Mouse (Mus musculus): Measurements from ENCODE around the gene Tapbpl. TPM values are rescaled to one million over a fixed set of nuclear protein-coding genes. Genes with fewer than 3 reads are reported as not detected.
A peak's percentile ranks its signal among the peaks of the same experiment; 100 is the strongest.

Tapbpl gene
- polyA plus RNA-seq, 1 experiment from 2014 or later, result 2.1 TPM

DNA sequence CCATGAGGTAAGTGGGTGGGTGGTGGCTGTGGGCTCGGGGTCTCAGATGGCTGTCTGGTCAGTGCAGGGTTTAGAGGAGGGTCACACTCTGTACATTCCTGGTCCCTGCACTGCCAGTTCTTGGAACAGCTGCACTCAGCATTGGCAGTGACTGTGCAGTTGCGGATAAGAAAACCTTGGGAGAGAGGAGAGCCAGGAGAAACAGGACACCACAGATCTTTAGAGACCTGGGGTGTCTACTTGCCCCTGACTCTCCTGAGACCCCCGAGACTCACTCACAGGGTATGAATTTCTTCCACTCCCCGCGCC is 2.8 kb upstream of the Tapbpl start:
- H3K4me3 ChIP-seq, result no peak overlapping the region
- 0 out of 2 replicates have a peak overlapping the region, but pooled peaks have one; percentile 30 for H3K27ac ChIP-seq
- no peaks in the 10 kb centered on the region for H3K27me3 ChIP-seq (ENCODE audit: poor library complexity, severe bottlenecking)
- WGBS, result 74% methylated on average over 5 of the region's 5 CpGs
- H3K9me3 ChIP-seq, result no peaks in the 10 kb centered on the region
- H3K4me1 ChIP-seq, result peaks cover 47% of the 10 kb centered on the region
- H3K36me3 ChIP-seq (replicated peaks), result no peaks in the 10 kb centered on the region
- no peak for DNase-seq (ENCODE audit: extremely low spot score, low spot score)

DNA sequence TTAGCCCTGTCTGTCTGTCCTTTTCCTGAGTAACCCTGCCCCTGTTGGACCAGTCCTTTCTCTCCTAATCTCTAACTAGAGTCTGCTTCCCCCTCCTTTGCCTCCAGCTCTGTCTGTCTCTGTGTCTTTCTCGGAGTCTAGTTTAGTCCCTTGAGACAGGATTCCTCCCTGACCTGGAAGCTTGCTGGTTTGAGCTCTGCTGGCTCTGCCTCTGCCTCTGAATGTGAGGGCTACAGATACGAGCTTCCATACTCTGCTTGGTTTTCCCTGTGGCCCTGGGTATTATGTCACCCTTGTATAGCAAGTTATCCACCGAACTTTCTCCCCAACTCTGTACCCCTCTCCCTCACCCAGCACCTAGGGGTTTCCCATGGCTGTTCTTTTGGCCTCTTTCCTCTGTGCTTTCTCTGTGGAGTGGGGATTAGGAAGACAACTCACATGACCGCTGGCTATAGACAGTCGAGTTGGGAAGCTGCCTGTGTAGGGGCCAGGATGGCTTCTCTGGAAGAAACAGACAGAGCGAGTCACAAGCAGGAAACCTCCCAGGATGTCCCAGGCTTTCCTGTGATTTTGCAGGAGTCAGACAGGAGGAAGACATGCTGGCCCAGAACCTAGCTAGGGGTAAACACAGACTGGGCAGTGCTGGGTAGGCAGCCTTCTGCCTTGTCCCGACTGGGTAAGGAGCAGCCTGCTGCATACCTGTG is 2.3 kb upstream of the Tapbpl start:
- Histone ChIP-seq H3K36me3 (replicated peaks) (no peaks in the 10 kb centered on the region), H3K4me3 (no peak overlapping the region), H3K4me1 (peaks cover 47% of the 10 kb centered on the region), H3K9me3 (no peaks in the 10 kb centered on the region), H3K27me3 (ENCODE audit: poor library complexity, severe bottlenecking) (no peaks in the 10 kb centered on the region), H3K27ac (0 out of 2 replicates have a peak overlapping the region, but pooled peaks have one; percentile 30)
- no peak for DNase-seq (ENCODE audit: extremely low spot score, low spot score)
- 63% methylated on average over 7 of the region's 7 CpGs for WGBS

GRCm38 (mm10) chr6:125232516-125232915 is 856 bp upstream of the Tapbpl start:
- Histone ChIP-seq H3K27ac (no peak overlapping the region), H3K9me3 (no peaks in the 10 kb centered on the region), H3K4me1 (peaks cover 47% of the 10 kb centered on the region), H3K27me3 (ENCODE audit: poor library complexity, severe bottlenecking) (no peaks in the 10 kb centered on the region), H3K36me3 (replicated peaks) (no peaks in the 10 kb centered on the region), H3K4me3 (no peak overlapping the region)
- no peak for DNase-seq (ENCODE audit: extremely low spot score, low spot score)
- WGBS, result 81% methylated on average over 6 of the region's 6 CpGs

- Histone ChIP-seq H3K4me3 (peak overlapping the region; percentile 50), H3K27ac (peak overlapping the region; percentile 83), H3K9me3 (no peaks in the 10 kb centered on the region), H3K36me3 (replicated peaks) (no peaks in the 10 kb centered on the region), H3K27me3 (ENCODE audit: poor library complexity, severe bottlenecking) (no peaks in the 10 kb centered on the region), H3K4me1 (peaks cover 47% of the 10 kb centered on the region)
- WGBS, result 62% methylated on average over 4 of the region's 4 CpGs
- DNase-seq (ENCODE audit: extremely low spot score, low spot score), result no peak
Measured at GRCm38 (mm10) chr6:125232045-125232437, 381 bp upstream of the Tapbpl start.

DNA sequence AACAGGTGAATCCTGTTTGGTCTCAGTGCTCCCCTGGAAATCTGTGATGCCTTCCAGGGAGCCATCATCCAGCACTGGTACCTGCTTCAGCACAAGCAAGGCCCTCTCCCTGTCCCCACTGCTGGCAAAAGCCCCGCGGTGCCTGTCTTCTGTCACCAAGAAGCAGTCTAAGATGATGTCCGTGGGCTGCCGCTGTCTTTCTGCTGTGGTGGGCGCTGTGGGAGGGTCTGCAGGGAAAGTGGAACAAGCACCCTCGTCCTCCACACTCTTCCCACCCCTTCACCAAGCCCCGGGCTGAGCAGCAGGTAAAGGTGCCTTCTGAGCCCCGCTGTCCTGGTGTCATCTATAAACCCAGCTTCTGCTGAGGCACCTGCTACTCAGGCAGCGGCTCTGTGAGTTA is 1.1 kb downstream of the Tapbpl start:
- Histone ChIP-seq H3K27ac (0 out of 2 replicates have a peak overlapping the region, but pooled peaks have one; percentile 1), H3K4me3 (no peak overlapping the region), H3K36me3 (replicated peaks) (no peaks in the 10 kb centered on the region), H3K4me1 (peaks cover 36% of the 10 kb centered on the region), H3K9me3 (no peaks in the 10 kb centered on the region), H3K27me3 (ENCODE audit: poor library complexity, severe bottlenecking) (no peaks in the 10 kb centered on the region)
- no peak for DNase-seq (ENCODE audit: extremely low spot score, low spot score)
- 65% methylated on average over 9 of the region's 9 CpGs for WGBS

GRCm38 (mm10) chr6:125225518-125226115 is 6.0 kb downstream of the Tapbpl start:
- Histone ChIP-seq H3K36me3 (replicated peaks) (no peaks in the 10 kb centered on the region), H3K9me3 (no peaks in the 10 kb centered on the region), H3K27ac (no peak overlapping the region), H3K4me1 (peaks cover 8% of the 10 kb centered on the region), H3K27me3 (ENCODE audit: poor library complexity, severe bottlenecking) (no peaks in the 10 kb centered on the region), H3K4me3 (no peak overlapping the region)
- 80% methylated on average over 5 of the region's 5 CpGs for WGBS
- DNase-seq (ENCODE audit: extremely low spot score, low spot score), result no peak

- Histone ChIP-seq H3K36me3 (replicated peaks) (peaks cover 9% of the 10 kb centered on the region), H3K4me3 (no peak overlapping the region), H3K4me1 (no peaks in the 10 kb centered on the region), H3K27ac (no peak overlapping the region), H3K27me3 (ENCODE audit: poor library complexity, severe bottlenecking) (no peaks in the 10 kb centered on the region), H3K9me3 (no peaks in the 10 kb centered on the region)
- no peak for DNase-seq (ENCODE audit: extremely low spot score, low spot score)
- 86% methylated on average over 3 of the region's 3 CpGs for WGBS
Measured at GRCm38 (mm10) chr6:125222577-125222976, 9.1 kb downstream of the Tapbpl start.

DNA sequence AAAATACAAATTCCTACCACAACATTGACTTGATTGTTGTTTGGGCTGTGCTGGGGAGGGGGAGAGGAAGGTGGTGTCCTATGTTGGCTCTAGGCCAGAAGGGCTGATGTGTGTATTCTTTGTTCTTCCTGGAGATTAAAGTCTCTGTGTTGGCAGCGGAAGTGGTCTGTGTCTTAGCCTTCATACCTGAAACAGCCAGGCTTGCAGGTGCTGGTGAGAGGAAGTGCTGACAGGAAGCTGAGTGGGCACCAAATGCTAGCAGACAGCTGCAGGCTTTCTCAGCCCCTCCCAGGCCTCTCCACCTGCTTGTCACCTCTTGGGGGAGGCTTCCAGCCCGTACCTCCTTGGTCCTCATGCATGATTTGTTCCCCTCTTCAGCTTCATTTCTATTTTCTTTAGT is 9.5 kb downstream of the Tapbpl start:
- Histone ChIP-seq H3K27me3 (ENCODE audit: poor library complexity, severe bottlenecking) (peaks cover under 1% of the 10 kb centered on the region; the same call in 1 of the 2 replicates), H3K36me3 (replicated peaks) (peaks cover 9% of the 10 kb centered on the region), H3K9me3 (no peaks in the 10 kb centered on the region), H3K4me1 (no peaks in the 10 kb centered on the region), H3K27ac (no peak overlapping the region), H3K4me3 (no peak overlapping the region)
- no peak for DNase-seq (ENCODE audit: extremely low spot score, low spot score)
- 82% methylated on average over 2 of the region's 2 CpGs for WGBS

DNA sequence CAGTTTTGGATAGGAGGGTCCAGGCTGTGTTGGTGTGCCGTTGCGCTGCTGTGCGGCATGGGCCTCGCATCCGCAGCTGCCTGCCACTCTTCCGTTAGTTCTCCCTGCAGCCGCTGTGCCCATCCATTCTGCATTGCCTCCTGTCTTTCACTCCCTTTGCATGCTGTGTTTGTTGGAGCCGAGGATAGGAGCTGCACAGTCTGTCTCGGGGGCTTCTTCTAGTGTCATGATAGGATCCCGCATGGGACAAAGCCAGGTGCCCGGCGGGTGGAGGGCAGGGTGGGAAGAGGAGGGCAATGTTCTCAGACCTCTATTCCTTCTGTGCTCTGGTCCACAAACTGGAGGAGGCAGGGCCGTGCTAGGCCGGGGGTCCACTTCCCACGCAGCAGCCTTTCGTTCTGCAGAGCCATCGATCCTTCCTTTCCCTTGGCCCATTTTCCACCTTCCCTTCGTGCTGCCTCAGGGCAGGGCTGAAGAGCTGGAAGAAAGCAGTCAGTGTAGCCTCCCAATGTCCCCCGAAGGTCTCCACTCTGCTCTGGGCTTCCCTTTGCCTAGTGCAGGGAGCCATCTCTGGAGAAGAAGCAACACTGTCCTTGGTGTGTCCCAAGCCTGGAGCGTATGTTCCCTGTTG is 10.4 kb downstream of the Tapbpl start:
- no peak for DNase-seq (ENCODE audit: extremely low spot score, low spot score)
- H3K4me3 ChIP-seq, result no peak overlapping the region
- H3K9me3 ChIP-seq, result no peaks in the 10 kb centered on the region
- H3K4me1 ChIP-seq, result peaks cover 6% of the 10 kb centered on the region
- H3K36me3 ChIP-seq (replicated peaks), result peaks cover 9% of the 10 kb centered on the region
- 92% methylated on average over 20 of the region's 20 CpGs for WGBS
- peaks cover 9% of the 10 kb centered on the region for H3K27me3 ChIP-seq (ENCODE audit: poor library complexity, severe bottlenecking)
- no peak overlapping the region for H3K27ac ChIP-seq

DNA sequence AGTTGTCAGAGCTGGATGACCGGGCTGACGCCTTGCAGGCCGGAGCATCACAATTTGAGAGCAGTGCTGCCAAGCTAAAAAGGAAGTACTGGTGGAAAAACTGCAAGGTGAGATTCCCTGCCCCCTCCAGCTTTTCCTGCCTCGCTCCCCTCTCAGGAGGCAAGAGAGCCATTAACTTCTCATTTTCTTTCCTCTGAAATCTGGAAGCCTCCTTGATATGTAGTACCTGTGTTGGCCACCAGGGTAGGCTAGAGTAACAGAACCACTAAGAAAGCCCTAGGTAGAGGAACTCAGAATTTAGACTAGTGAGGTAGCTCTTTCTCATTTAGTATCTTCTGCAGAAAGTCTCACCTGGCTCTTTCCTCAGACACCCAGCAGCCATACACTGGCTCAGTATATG is 12.7 kb downstream of the Tapbpl start:
- WGBS, result 82% methylated on average over 4 of the region's 4 CpGs
- H3K4me3 ChIP-seq, result no peak overlapping the region
- H3K36me3 ChIP-seq (replicated peaks), result peaks cover 9% of the 10 kb centered on the region
- no peaks in the 10 kb centered on the region for H3K9me3 ChIP-seq
- peaks cover 16% of the 10 kb centered on the region for H3K4me1 ChIP-seq
- peak; percentile 42 for DNase-seq (ENCODE audit: extremely low spot score, low spot score)
- H3K27ac ChIP-seq, result no peak overlapping the region
- peaks cover 15% of the 10 kb centered on the region for H3K27me3 ChIP-seq (ENCODE audit: poor library complexity, severe bottlenecking)

DNA sequence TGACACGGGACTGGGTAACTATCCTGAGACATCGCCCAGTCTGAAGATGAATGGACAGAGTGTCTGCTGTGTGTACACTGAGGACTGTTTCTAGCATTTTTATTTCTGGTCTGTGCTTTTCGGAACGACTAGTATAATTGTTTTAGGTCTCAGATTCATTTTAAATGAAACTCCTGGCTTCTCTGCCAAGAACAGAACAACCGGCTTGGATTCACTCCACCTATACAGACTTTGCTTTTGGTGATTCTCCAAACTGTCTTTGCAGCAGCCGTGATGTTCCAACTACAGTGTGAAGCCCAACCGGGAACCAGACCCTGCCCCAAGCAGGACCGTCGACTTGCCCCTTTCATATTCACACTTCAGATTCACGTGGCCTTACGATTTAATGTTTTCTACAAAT is 13.8 kb downstream of the Tapbpl start:
- 93% methylated on average over 11 of the region's 11 CpGs for WGBS
- no peaks in the 10 kb centered on the region for H3K9me3 ChIP-seq
- H3K27ac ChIP-seq, result no peak overlapping the region
- peaks cover 26% of the 10 kb centered on the region for H3K27me3 ChIP-seq (ENCODE audit: poor library complexity, severe bottlenecking)
- H3K4me3 ChIP-seq, result no peak overlapping the region
- no peak for DNase-seq (ENCODE audit: extremely low spot score, low spot score)
- H3K36me3 ChIP-seq (replicated peaks), result peaks cover 9% of the 10 kb centered on the region
- H3K4me1 ChIP-seq, result peaks cover 16% of the 10 kb centered on the region

GRCm38 (mm10) chr6:125216898-125217297 is 14.8 kb downstream of the Tapbpl start:
- Histone ChIP-seq H3K9me3 (no peaks in the 10 kb centered on the region), H3K27ac (no peak overlapping the region), H3K4me1 (peaks cover 16% of the 10 kb centered on the region), H3K4me3 (no peak overlapping the region; the same call in 1 of the 2 replicates), H3K36me3 (replicated peaks) (peaks cover 9% of the 10 kb centered on the region), H3K27me3 (ENCODE audit: poor library complexity, severe bottlenecking) (peaks cover 29% of the 10 kb centered on the region)
- WGBS, result 87% methylated on average over 2 of the region's 2 CpGs
- no peak for DNase-seq (ENCODE audit: extremely low spot score, low spot score)

Data from forebrain, embryonic 10.5 days (tissue).